Mouse (Mus musculus): ENCODE measurements at regions not wholly inside any gene's neighbourhood (a gene's known extent, or its start where the extent isn't known, plus 50 kb on each side); places are given as distances from the start of the nearest gene placed in this dataset.
A peak's percentile ranks its signal among the peaks of the same experiment; 100 is the strongest.
"Not testable (repeated sequence)": the region's sequence is repeated elsewhere in the genome, so short reads cannot be mapped to it uniquely, and the experiment has no call there.

DNA sequence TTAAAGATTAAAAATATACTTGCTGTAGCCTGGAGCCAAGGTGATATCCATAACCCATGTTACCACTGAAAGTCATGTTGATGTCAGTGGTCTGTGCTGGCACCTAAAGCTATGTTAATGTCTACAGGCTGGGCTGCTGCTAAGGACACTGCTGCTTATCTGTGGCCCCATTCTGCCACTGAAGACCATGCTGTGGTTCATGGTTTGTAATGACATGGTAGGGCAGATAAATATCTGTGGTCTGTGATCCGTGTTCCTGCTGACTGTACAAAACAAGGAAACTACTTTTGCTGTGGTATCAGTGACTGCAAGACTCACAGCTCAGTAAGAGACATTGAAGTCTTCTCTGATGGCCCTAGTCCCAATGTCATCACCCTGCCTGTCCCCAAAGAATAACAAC, 245.7 kb downstream of the Slco4c1 start:
- no peak for TF ChIP-seq CTCF (IDR thresholded peaks at IDR 0.05; ENCODE audit: borderline replicate concordance, extremely low read depth, insufficient read depth, insufficient read length)
- no peak for TF ChIP-seq POLR2A (IDR thresholded peaks at IDR 0.05; ENCODE audit: borderline replicate concordance, extremely low read depth, insufficient read depth, insufficient read length, poor library complexity, severe bottlenecking)
- no peak for DNase-seq (ENCODE audit: low read depth)

DNA sequence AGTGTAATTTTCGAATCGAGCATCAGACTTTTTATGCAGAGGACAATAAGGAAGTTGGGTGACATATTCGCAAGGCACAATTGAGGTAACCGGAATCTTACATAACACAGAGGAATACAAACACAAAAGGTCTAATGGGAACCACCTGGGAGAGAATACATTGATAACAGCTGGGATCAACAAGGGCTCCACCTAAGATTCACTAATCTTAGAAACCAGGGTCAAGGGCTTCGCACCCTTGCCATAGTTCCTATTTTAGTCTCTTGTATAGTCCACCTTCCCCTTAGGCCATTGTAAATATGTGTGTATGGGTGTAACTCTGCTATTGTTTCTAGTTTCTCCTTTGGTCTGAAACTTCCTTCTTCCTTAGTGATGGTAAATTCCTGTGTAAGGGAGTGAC, 246.6 kb downstream of the Slco4c1 start:
- DNase-seq (ENCODE audit: low read depth): not testable (repeated sequence)

- DNase-seq (ENCODE audit: low read depth): no peak
- no peak for TF ChIP-seq CTCF (IDR thresholded peaks at IDR 0.05; ENCODE audit: borderline replicate concordance, extremely low read depth, insufficient read depth, insufficient read length)
- no peak for TF ChIP-seq POLR2A (IDR thresholded peaks at IDR 0.05; ENCODE audit: borderline replicate concordance, extremely low read depth, insufficient read depth, insufficient read length, poor library complexity, severe bottlenecking)
Observed at GRCm38 (mm10) chr1:96596141-96596540, 275.8 kb downstream of the Slco4c1 start.

- TF ChIP-seq CTCF (IDR thresholded peaks at IDR 0.05; ENCODE audit: borderline replicate concordance, extremely low read depth, insufficient read depth, insufficient read length) (no peak), POLR2A (IDR thresholded peaks at IDR 0.05; ENCODE audit: borderline replicate concordance, extremely low read depth, insufficient read depth, insufficient read length, poor library complexity, severe bottlenecking) (no peak)
- peak; percentile 30 for DNase-seq (ENCODE audit: low read depth)
Observed at GRCm38 (mm10) chr1:96569281-96569680, 302.7 kb downstream of the Slco4c1 start.

- TF ChIP-seq CTCF (IDR thresholded peaks at IDR 0.05; ENCODE audit: borderline replicate concordance, extremely low read depth, insufficient read depth, insufficient read length): no peak
- TF ChIP-seq POLR2A (IDR thresholded peaks at IDR 0.05; ENCODE audit: borderline replicate concordance, extremely low read depth, insufficient read depth, insufficient read length, poor library complexity, severe bottlenecking): no peak
- peak; percentile 50 for DNase-seq (ENCODE audit: low read depth)
Observed at GRCm38 (mm10) chr1:96563279-96563910, 308.6 kb downstream of the Slco4c1 start.

DNA sequence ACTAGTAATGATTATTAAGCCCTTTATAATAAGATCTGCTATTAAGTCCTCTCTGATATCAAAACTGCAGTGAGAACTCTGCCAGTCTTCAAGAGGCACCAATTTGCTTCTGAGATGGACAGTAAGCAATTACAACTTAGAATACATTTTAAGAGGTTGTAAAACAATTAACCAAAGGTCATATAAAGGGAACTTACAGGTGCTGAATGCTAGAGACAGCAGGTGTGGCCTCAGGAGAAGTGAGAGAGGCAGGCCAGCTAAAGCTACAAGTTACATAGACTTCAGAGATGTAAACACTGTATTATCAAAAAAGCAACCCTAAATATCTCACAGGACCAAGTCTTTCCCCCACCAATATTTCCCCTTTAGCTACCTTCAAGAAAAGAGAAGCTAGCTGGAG, 315.7 kb downstream of the Slco4c1 start:
- TF ChIP-seq POLR2A (IDR thresholded peaks at IDR 0.05; ENCODE audit: borderline replicate concordance, extremely low read depth, insufficient read depth, insufficient read length, poor library complexity, severe bottlenecking): no peak
- TF ChIP-seq CTCF (IDR thresholded peaks at IDR 0.05; ENCODE audit: borderline replicate concordance, extremely low read depth, insufficient read depth, insufficient read length): no peak
- no peak for DNase-seq (ENCODE audit: low read depth)

DNA sequence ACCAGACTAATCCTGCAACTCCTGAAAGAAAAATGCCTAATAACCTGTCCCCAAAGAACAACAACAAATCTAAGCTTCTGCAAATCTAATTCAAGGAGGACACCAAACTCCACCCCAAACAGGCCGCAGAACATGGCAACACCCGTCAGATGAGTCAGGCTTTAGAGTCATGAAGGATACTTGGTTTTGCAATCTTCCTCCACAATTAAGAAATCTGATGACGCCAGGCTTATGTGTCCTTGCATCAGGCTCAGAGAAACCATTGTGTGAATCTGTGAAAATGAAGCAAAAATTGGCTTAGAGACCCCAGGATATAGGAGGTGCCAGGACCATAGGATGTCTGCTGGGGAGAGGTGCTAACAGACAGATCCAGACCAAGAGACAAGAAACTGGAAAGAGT, 352.6 kb downstream of the Slco4c1 start:
- TF ChIP-seq POLR2A (IDR thresholded peaks at IDR 0.05; ENCODE audit: borderline replicate concordance, extremely low read depth, insufficient read depth, insufficient read length, poor library complexity, severe bottlenecking) (no peak), CTCF (IDR thresholded peaks at IDR 0.05; ENCODE audit: borderline replicate concordance, extremely low read depth, insufficient read depth, insufficient read length) (no peak)
- DNase-seq (ENCODE audit: low read depth): no peak

DNA sequence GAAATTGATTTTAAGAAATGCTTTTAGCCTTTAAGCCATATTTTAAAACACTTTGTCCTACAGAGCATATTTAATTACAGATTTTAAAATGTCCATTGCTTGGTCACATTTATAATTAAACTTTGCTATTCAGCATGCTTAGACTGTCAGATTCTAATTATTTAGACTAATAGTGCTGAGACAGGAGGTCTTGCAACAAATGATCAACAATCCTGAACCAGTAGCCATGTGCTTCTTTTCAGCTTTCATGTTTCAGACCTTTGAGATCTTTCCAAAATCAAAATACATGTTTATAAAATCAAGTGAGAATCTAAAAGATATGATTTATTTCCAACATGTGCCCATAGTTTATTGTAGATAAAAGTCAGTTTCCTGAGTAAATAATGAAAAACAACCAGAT, 371.0 kb downstream of the Slco4c1 start:
- TF ChIP-seq POLR2A (IDR thresholded peaks at IDR 0.05; ENCODE audit: borderline replicate concordance, extremely low read depth, insufficient read depth, insufficient read length, poor library complexity, severe bottlenecking) (no peak), CTCF (IDR thresholded peaks at IDR 0.05; ENCODE audit: borderline replicate concordance, extremely low read depth, insufficient read depth, insufficient read length) (no peak)
- no peak for DNase-seq (ENCODE audit: low read depth)

DNA sequence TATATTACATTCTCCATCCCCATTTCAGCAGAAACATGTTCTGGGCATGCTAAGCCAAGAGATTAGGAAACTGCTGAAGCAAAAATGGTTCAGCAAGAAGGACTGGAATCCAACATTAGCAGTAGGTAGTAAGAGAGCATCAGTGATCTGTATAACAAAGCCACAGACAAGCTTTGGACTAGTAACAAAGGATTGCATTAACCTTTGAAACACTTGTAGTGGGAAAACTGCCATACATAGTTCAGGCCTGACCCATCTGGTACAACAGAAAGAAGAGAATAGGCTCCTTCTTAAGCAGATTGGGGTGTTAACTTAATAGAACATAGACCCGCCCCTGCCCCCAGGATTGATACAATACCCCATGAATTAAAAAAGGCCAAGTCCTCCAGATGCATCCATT, 389.2 kb downstream of the Slco4c1 start:
- TF ChIP-seq CTCF (IDR thresholded peaks at IDR 0.05; ENCODE audit: borderline replicate concordance, extremely low read depth, insufficient read depth, insufficient read length): no peak
- TF ChIP-seq POLR2A (IDR thresholded peaks at IDR 0.05; ENCODE audit: borderline replicate concordance, extremely low read depth, insufficient read depth, insufficient read length, poor library complexity, severe bottlenecking): no peak
- DNase-seq (ENCODE audit: low read depth): no peak

DNA sequence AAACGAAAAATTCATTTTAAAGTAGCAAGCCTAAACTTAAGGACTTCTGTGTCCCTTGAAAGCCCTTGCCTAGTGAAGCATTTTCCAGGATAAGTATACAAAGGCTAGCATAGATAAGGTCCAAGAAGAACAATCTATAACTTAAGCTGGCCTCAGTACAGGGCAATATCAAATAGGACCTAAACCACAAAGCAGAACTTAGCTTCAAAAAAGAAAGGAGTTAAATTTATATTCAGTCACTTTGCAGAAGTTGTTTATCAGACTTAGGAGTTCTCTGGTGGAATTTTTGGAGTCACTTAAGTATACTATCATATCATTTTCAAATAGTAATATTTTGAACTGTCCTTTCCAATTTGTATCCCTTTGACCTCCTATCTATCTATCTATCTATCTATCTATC, 421.1 kb downstream of the Slco4c1 start:
- DNase-seq (ENCODE audit: low read depth): no peak
- no peak for TF ChIP-seq CTCF (IDR thresholded peaks at IDR 0.05; ENCODE audit: borderline replicate concordance, extremely low read depth, insufficient read depth, insufficient read length)
- TF ChIP-seq POLR2A (IDR thresholded peaks at IDR 0.05; ENCODE audit: borderline replicate concordance, extremely low read depth, insufficient read depth, insufficient read length, poor library complexity, severe bottlenecking): no peak

- TF ChIP-seq CTCF (IDR thresholded peaks at IDR 0.05; ENCODE audit: borderline replicate concordance, extremely low read depth, insufficient read depth, insufficient read length): no peak
- TF ChIP-seq POLR2A (IDR thresholded peaks at IDR 0.05; ENCODE audit: borderline replicate concordance, extremely low read depth, insufficient read depth, insufficient read length, poor library complexity, severe bottlenecking): no peak
- DNase-seq (ENCODE audit: low read depth): peak; percentile 23
Observed at GRCm38 (mm10) chr1:96445215-96445614, 426.8 kb downstream of the Slco4c1 start.

GRCm38 (mm10) chr1:96433057-96433456, 438.9 kb downstream of the Slco4c1 start:
- DNase-seq (ENCODE audit: low read depth): no peak
- TF ChIP-seq POLR2A (IDR thresholded peaks at IDR 0.05; ENCODE audit: borderline replicate concordance, extremely low read depth, insufficient read depth, insufficient read length, poor library complexity, severe bottlenecking) (no peak), CTCF (IDR thresholded peaks at IDR 0.05; ENCODE audit: borderline replicate concordance, extremely low read depth, insufficient read depth, insufficient read length) (no peak)

DNA sequence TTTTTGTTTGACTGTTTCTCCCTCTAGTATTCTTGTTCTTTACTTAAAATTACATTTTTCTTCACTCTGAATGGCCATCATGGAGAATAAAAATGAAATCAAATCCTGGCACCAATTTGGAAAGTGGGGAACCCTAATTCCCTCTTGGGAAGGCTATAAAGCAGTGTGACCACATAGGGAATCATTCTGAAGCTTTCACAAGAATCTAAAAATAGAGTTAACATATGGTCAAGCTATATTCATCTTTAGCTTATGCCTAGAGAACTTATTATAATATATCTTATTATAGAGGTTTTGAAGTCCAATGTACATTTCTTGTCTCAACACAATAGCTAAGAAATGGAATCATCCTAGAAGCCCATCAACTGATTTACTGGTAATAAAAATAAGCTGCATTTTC, 448.5 kb downstream of the Slco4c1 start:
- no peak for DNase-seq (ENCODE audit: low read depth)
- TF ChIP-seq POLR2A (IDR thresholded peaks at IDR 0.05; ENCODE audit: borderline replicate concordance, extremely low read depth, insufficient read depth, insufficient read length, poor library complexity, severe bottlenecking): no peak
- TF ChIP-seq CTCF (IDR thresholded peaks at IDR 0.05; ENCODE audit: borderline replicate concordance, extremely low read depth, insufficient read depth, insufficient read length): no peak

Measured in brain, embryonic 14.5 days (tissue).